Mouse (Mus musculus): ENCODE results near the gene BC034090.
"Not testable (repeated sequence)": the region's sequence is repeated elsewhere in the genome, so short reads cannot be mapped to it uniquely, and the experiment has no call there.

BC034090 gene

GRCm38 (mm10) chr1:155243797-155244770, at the start of gene BC034090:
BC034090 (minus strand) TSS chr1:155244444.
- peak; percentile 82 to 87 for DNase-seq

- peak; percentile 23 to 76 for DNase-seq
Observed at GRCm38 (mm10) chr1:155293446-155293845, 49.2 kb upstream of the BC034090 start.

GRCm38 (mm10) chr1:155289411-155289810, 45.2 kb upstream of the BC034090 start:
- no peak for DNase-seq

GRCm38 (mm10) chr1:155288033-155288432, 43.8 kb upstream of the BC034090 start:
- peak; percentile 28 to 29 for DNase-seq

GRCm38 (mm10) chr1:155283808-155284207, 39.6 kb upstream of the BC034090 start:
- DNase-seq: no peak

- peak; percentile 81 to 82 for DNase-seq
Observed at GRCm38 (mm10) chr1:155281003-155281793, 37.0 kb upstream of the BC034090 start.

GRCm38 (mm10) chr1:155280306-155280705, 36.1 kb upstream of the BC034090 start:
- DNase-seq: no peak

GRCm38 (mm10) chr1:155276381-155277033, 32.3 kb upstream of the BC034090 start:
- peak in 1 of 2 experiments; percentile 18 for DNase-seq

GRCm38 (mm10) chr1:155275793-155276192, 31.5 kb upstream of the BC034090 start:
- DNase-seq: peak in 1 of 2 experiments; percentile 19

GRCm38 (mm10) chr1:155274976-155275375, 30.7 kb upstream of the BC034090 start:
- DNase-seq: peak; percentile 86 to 91

GRCm38 (mm10) chr1:155272953-155273352, 28.7 kb upstream of the BC034090 start:
- DNase-seq: no peak

- not testable (repeated sequence) for DNase-seq
Observed at GRCm38 (mm10) chr1:155262496-155262895, 18.3 kb upstream of the BC034090 start.

- DNase-seq: no peak
Observed at GRCm38 (mm10) chr1:155254309-155254708, 10.1 kb upstream of the BC034090 start.

GRCm38 (mm10) chr1:155253126-155253525, 8.9 kb upstream of the BC034090 start:
- DNase-seq: no peak

- peak; percentile 63 to 66 for DNase-seq
Observed at GRCm38 (mm10) chr1:155252631-155253121, 8.4 kb upstream of the BC034090 start.

- no peak for DNase-seq
Observed at GRCm38 (mm10) chr1:155251596-155251995, 7.4 kb upstream of the BC034090 start.

- DNase-seq: peak; percentile 49 to 80
Observed at GRCm38 (mm10) chr1:155250531-155251135, 6.4 kb upstream of the BC034090 start.

GRCm38 (mm10) chr1:155249896-155250295, 5.7 kb upstream of the BC034090 start:
- DNase-seq: peak; percentile 67

- peak in 1 of 2 experiments; percentile 17 for DNase-seq
Observed at GRCm38 (mm10) chr1:155248041-155248440, 3.8 kb upstream of the BC034090 start.

- peak; percentile 77 to 81 for DNase-seq
Observed at GRCm38 (mm10) chr1:155247441-155247840, 3.2 kb upstream of the BC034090 start.

- DNase-seq: peak; percentile 56 to 65
Observed at GRCm38 (mm10) chr1:155245516-155245915, 1.3 kb upstream of the BC034090 start.

GRCm38 (mm10) chr1:155244771-155245211, 547 bp upstream of the BC034090 start:
- peak in 1 of 2 experiments; percentile 62 for DNase-seq

Data from kidney, postnatal 36 days (tissue).